In genomic region chrX:71545163-71545562, GRCm38 (mm10) we compare ENCODE assay signal across 22 mouse cellular contexts. TPM values are rescaled to one million over a fixed set of nuclear protein-coding genes. Genes with fewer than 3 reads are reported as not detected.
DNase-seq lines count a peak whose midpoint lies in the region; ATAC-seq and TF ChIP-seq lines count a peak whose summit lies in the region.
"Had no signal": no experiment of that assay in that cellular context is flagged by ENCODE, and none has a peak within 500 bp of the region (broad histone marks: within the 10 kb centered on the region; RNA-seq: fewer than 3 reads in every experiment).

No protein-coding gene starts in this region.

- no peak overlapping the region for H3K4me2 ChIP-seq in stomach, embryonic 15.5 days
- H3K4me2 ChIP-seq in stomach, postnatal 0 days (replicated peaks; ENCODE audit: low read depth): no peak overlapping the region
- H3K4me2 ChIP-seq in liver, embryonic 12.5 days: peak overlapping the region; percentile 55
- no peak overlapping the region for H3K4me2 ChIP-seq in hindbrain, embryonic 14.5 days (replicated peaks)
- H3K4me2 ChIP-seq in intestine, embryonic 16.5 days (ENCODE audit: low read depth, low read length): no peak overlapping the region
- H3K4me2 ChIP-seq: embryonic facial prominence, embryonic 15.5 days; forebrain, embryonic 13.5 days; heart, embryonic 11.5 days; hindbrain, embryonic 15.5 days; midbrain, embryonic 11.5 days had no signal

- no peaks in the 10 kb centered on the region for H3K9me3 ChIP-seq in stomach, embryonic 15.5 days
- H3K9me3 ChIP-seq in stomach, postnatal 0 days (ENCODE audit: control insufficient read depth, low read length): no peaks in the 10 kb centered on the region
- H3K9me3 ChIP-seq in liver, embryonic 12.5 days (replicated peaks): no peaks in the 10 kb centered on the region
- H3K9me3 ChIP-seq in hindbrain, embryonic 14.5 days (ENCODE audit: control insufficient read depth, low read length): no peaks in the 10 kb centered on the region
- no peaks in the 10 kb centered on the region for H3K9me3 ChIP-seq in intestine, embryonic 16.5 days (ENCODE audit: control insufficient read depth, low read length)
- H3K9me3 ChIP-seq: embryonic facial prominence, embryonic 15.5 days; forebrain, embryonic 13.5 days; hindbrain, embryonic 15.5 days had no signal

- no peak overlapping the region for H3K27ac ChIP-seq in stomach, embryonic 15.5 days
- no peak overlapping the region for H3K27ac ChIP-seq in stomach, postnatal 0 days (replicated peaks)
- peak overlapping the region; percentile 91 for H3K27ac ChIP-seq in liver, embryonic 12.5 days
- no peak overlapping the region for H3K27ac ChIP-seq in hindbrain, embryonic 14.5 days
- H3K27ac ChIP-seq in intestine, embryonic 16.5 days (ENCODE audit: low read length): no peak overlapping the region
- H3K27ac ChIP-seq: embryonic facial prominence, embryonic 15.5 days; forebrain, embryonic 13.5 days; hindbrain, embryonic 15.5 days had no signal

- no peak for TF ChIP-seq CTCF in stomach, postnatal 0 days (IDR thresholded peaks at IDR 0.05; ENCODE audit: low read depth)

- DNase-seq in stomach, postnatal 0 days (ENCODE audit: low spot score): no peak
- peak; percentile 71 for DNase-seq in c-Kit-positive CD71-positive TER-119-positive erythroid progenitor cells, embryonic 14.5 days (ENCODE audit: low spot score)
- DNase-seq in hindbrain, embryonic 14.5 days (ENCODE audit: low spot score): no peak
- no peak for DNase-seq in urinary bladder, postnatal 10 days (ENCODE audit: low spot score)
- DNase-seq: adrenal gland, adult 2 months; cerebellum, adult 9-10 months; embryo, embryonic 11 days; gastrocnemius, postnatal 36 days; heart, postnatal 14 days; left cerebral cortex, postnatal 4 days; lung, adult 18-20 months; lung, postnatal 36 days; thymus, adult 2 months had no signal

- 59% methylated on average over 2 of the region's 2 CpGs for WGBS in stomach, embryonic 15.5 days
- 64% methylated on average over 2 of the region's 2 CpGs for WGBS in stomach, postnatal 0 days
- 30% methylated on average over 2 of the region's 2 CpGs for WGBS in liver, embryonic 12.5 days (ENCODE audit: insufficient replicate concordance)
- 69% methylated on average over 2 of the region's 2 CpGs for WGBS in hindbrain, embryonic 14.5 days
- WGBS in intestine, embryonic 16.5 days: 61% methylated on average over 2 of the region's 2 CpGs

- no peak overlapping the region for H3K9ac ChIP-seq in stomach, embryonic 15.5 days
- no peak overlapping the region for H3K9ac ChIP-seq in stomach, postnatal 0 days (ENCODE audit: low read length)
- H3K9ac ChIP-seq in liver, embryonic 12.5 days: peak overlapping the region; percentile 46; the same call in 1 of the 2 replicates
- H3K9ac ChIP-seq in hindbrain, embryonic 14.5 days: no peak overlapping the region
- H3K9ac ChIP-seq in intestine, embryonic 16.5 days (ENCODE audit: low read depth, low read length): no peak overlapping the region
- H3K9ac ChIP-seq: embryonic facial prominence, embryonic 15.5 days; forebrain, embryonic 13.5 days; hindbrain, embryonic 15.5 days had no signal

- no peaks in the 10 kb centered on the region for H3K36me3 ChIP-seq in stomach, embryonic 15.5 days
- H3K36me3 ChIP-seq in stomach, postnatal 0 days (ENCODE audit: control insufficient read depth, insufficient read depth, low read length): no peaks in the 10 kb centered on the region
- H3K36me3 ChIP-seq in liver, embryonic 12.5 days: no peaks in the 10 kb centered on the region
- H3K36me3 ChIP-seq in hindbrain, embryonic 14.5 days (replicated peaks; ENCODE audit: control insufficient read depth, insufficient read depth): no peaks in the 10 kb centered on the region
- H3K36me3 ChIP-seq in intestine, embryonic 16.5 days (ENCODE audit: control insufficient read depth, insufficient read depth, low read length): no peaks in the 10 kb centered on the region
- H3K36me3 ChIP-seq: embryonic facial prominence, embryonic 15.5 days; hindbrain, embryonic 15.5 days had no signal

- ATAC-seq in stomach, embryonic 15.5 days (ENCODE audit: insufficient read depth, low FRiP score, low read depth): peak; percentile 56; the same call in 1 of the 2 replicates
- no peak for ATAC-seq in stomach, postnatal 0 days (ENCODE audit: low FRiP score, low TSS enrichment)
- peak; percentile 92 for ATAC-seq in liver, embryonic 12.5 days
- ATAC-seq in hindbrain, embryonic 14.5 days (ENCODE audit: low FRiP score): no peak
- ATAC-seq in intestine, embryonic 16.5 days: no peak
- ATAC-seq: forebrain, embryonic 13.5 days; intestine, postnatal 0 days had no signal

- H3K4me3 ChIP-seq in stomach, embryonic 15.5 days (replicated peaks): no peak overlapping the region
- H3K4me3 ChIP-seq in stomach, postnatal 0 days (ENCODE audit: low read depth, low read length): no peak overlapping the region
- no peak overlapping the region for H3K4me3 ChIP-seq in liver, embryonic 12.5 days
- H3K4me3 ChIP-seq in hindbrain, embryonic 14.5 days (replicated peaks; ENCODE audit: low read length): no peak overlapping the region
- no peak overlapping the region for H3K4me3 ChIP-seq in intestine, embryonic 16.5 days (ENCODE audit: low read length)
- H3K4me3 ChIP-seq: embryonic facial prominence, embryonic 15.5 days; forebrain, embryonic 13.5 days; hindbrain, embryonic 15.5 days had no signal

- no peaks in the 10 kb centered on the region for H3K4me1 ChIP-seq in stomach, embryonic 15.5 days
- H3K4me1 ChIP-seq in stomach, postnatal 0 days (replicated peaks; ENCODE audit: control insufficient read depth, insufficient read depth): no peaks in the 10 kb centered on the region
- peaks cover 78% of the 10 kb centered on the region for H3K4me1 ChIP-seq in liver, embryonic 12.5 days
- no peaks in the 10 kb centered on the region for H3K4me1 ChIP-seq in hindbrain, embryonic 14.5 days (replicated peaks; ENCODE audit: control insufficient read depth, insufficient read depth, low read length)
- H3K4me1 ChIP-seq in intestine, embryonic 16.5 days (ENCODE audit: control insufficient read depth, insufficient read depth, low read length): no peaks in the 10 kb centered on the region
- H3K4me1 ChIP-seq: embryonic facial prominence, embryonic 15.5 days; forebrain, embryonic 13.5 days; hindbrain, embryonic 15.5 days had no signal

- no peaks in the 10 kb centered on the region for H3K27me3 ChIP-seq in stomach, embryonic 15.5 days (replicated peaks)
- no peaks in the 10 kb centered on the region for H3K27me3 ChIP-seq in stomach, postnatal 0 days (ENCODE audit: control insufficient read depth, insufficient read depth, low read length)
- no peaks in the 10 kb centered on the region for H3K27me3 ChIP-seq in liver, embryonic 12.5 days (replicated peaks)
- 0 out of 2 replicates have a peak, but pooled peaks cover 4% of the 10 kb centered on the region for H3K27me3 ChIP-seq in hindbrain, embryonic 14.5 days (ENCODE audit: control insufficient read depth, insufficient read depth, low read length)
- H3K27me3 ChIP-seq in intestine, embryonic 16.5 days (replicated peaks; ENCODE audit: control insufficient read depth, insufficient read depth, low read length): no peaks in the 10 kb centered on the region
- H3K27me3 ChIP-seq: forebrain, embryonic 13.5 days; hindbrain, embryonic 15.5 days had no signal

- no peak for TF ChIP-seq EP300 in stomach, postnatal 0 days (optimal IDR thresholded peaks at IDR 0.05)

RNA-seq across cellular contexts. Expression of gene Hmgb3, which starts 10.6 kb away (rescaled TPM):
- 196 and 209 TPM in 2 replicates for polyA plus RNA-seq in stomach, embryonic 15.5 days (2015; fragmentation: Nextera tagmentation; extraction: Ambion mirVana)
- 62.2 and 65.6 TPM in 2 replicates for polyA plus RNA-seq in stomach, postnatal 0 days (2015; fragmentation: Nextera tagmentation; extraction: Ambion mirVana)
- polyA plus RNA-seq in liver, embryonic 12.5 days (2016; fragmentation: Nextera tagmentation; extraction: Ambion mirVana): 321 and 340 TPM in 2 replicates
- 350 and 353 TPM in 2 replicates for polyA plus RNA-seq in hindbrain, embryonic 14.5 days (2014; fragmentation: Nextera tagmentation; extraction: Ambion mirVana)
- 165 and 205 TPM in 2 replicates for polyA plus RNA-seq in intestine, embryonic 16.5 days (2015; fragmentation: Nextera tagmentation; extraction: Ambion mirVana)

RNA-seq across cellular contexts. Expression of gene Cd99l2, which starts 52.5 kb away (rescaled TPM):
- polyA plus RNA-seq in stomach, embryonic 15.5 days (2015; fragmentation: Nextera tagmentation; extraction: Ambion mirVana): 31.0 and 31.5 TPM in 2 replicates
- 12.2 and 13.1 TPM in 2 replicates for polyA plus RNA-seq in stomach, postnatal 0 days (2015; fragmentation: Nextera tagmentation; extraction: Ambion mirVana)
- 13.8 and 14.9 TPM in 2 replicates for polyA plus RNA-seq in liver, embryonic 12.5 days (2016; fragmentation: Nextera tagmentation; extraction: Ambion mirVana)
- 66.7 and 77.7 TPM in 2 replicates for polyA plus RNA-seq in hindbrain, embryonic 14.5 days (2014; fragmentation: Nextera tagmentation; extraction: Ambion mirVana)
- polyA plus RNA-seq in intestine, embryonic 16.5 days (2015; fragmentation: Nextera tagmentation; extraction: Ambion mirVana): 22.0 and 22.6 TPM in 2 replicates

Comparison
In these comparisons a context has a peak if more than half of its experiments do, and no peak if none do; other contexts are left out.
1. ATAC-seq: peak in stomach, embryonic 15.5 days (single experiment) and liver, embryonic 12.5 days (single experiment); none in stomach, postnatal 0 days (single experiment), hindbrain, embryonic 14.5 days (single experiment) and intestine, embryonic 16.5 days (single experiment).